Mouse (Mus musculus): ENCODE data around the gene Gpc6.

Gpc6 gene

GRCm38 (mm10) chr14:117498785-117499184 lies 573.7 kb downstream of the Gpc6 start:
- DNase-seq = no peak

- DNase-seq = no peak
Measured at GRCm38 (mm10) chr14:117499354-117499753, 574.2 kb downstream of the Gpc6 start.

- no peak for DNase-seq
Measured at GRCm38 (mm10) chr14:117514829-117515228, 589.7 kb downstream of the Gpc6 start.

DNA sequence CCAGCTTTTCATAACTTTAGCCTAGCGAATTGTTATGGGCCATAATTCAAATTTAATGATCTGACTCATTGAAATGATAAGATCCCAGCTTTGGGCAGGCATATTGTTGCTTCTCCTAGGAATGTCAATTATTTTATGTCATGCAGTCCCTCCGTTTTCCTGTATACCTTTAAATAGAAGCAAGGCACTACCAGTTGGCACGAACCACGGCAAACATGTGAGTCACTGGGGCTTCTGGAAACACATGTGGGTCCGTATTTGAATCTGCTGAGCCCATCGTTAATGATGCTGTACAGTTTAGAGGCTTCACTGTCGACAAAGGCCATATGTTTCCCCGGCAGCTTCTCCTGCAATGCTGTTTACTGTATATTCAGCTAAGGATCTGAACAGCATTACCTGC lies 594.5 kb downstream of the Gpc6 start:
- no peak for DNase-seq

DNA sequence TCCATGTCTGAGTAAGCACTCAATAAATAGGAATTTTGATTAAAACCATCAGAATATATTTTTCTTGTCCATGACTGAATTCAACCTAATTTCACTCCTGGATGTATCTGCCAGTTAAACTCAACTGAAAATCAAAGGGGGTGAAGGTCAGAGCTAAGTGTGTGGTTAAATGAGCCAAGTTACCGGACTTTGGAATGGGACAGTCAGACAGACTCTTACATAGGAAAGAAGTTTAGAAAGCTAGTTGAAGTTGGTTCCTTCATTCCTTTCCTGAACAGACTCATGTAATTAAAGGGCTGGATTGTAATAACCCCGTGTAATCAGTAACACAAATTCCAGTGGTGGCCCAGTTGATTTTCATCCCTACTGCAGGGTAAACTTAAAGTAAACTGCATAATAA lies 595.6 kb downstream of the Gpc6 start:
- DNase-seq = no peak

- DNase-seq = no peak
Measured at GRCm38 (mm10) chr14:117525133-117525532, 600.0 kb downstream of the Gpc6 start.

DNA sequence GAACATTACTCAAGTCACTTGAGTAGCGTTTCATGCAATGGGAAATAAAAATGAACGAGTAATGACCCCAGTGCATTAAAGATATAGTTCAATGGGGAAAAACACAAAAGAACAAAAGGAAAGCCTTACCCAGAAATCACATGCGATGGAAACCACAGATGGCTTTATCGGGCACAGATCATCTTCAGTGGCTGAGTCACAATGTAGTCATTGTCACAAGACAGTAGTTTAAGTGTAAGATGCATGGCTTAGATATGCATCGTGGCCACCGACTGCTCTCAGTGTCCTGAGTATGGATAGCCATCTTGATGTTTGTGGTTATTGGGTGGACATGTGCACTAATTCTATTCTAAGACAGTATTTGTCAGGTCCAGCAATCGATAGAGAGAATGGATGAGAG lies 601.9 kb downstream of the Gpc6 start:
- DNase-seq = no peak

DNA sequence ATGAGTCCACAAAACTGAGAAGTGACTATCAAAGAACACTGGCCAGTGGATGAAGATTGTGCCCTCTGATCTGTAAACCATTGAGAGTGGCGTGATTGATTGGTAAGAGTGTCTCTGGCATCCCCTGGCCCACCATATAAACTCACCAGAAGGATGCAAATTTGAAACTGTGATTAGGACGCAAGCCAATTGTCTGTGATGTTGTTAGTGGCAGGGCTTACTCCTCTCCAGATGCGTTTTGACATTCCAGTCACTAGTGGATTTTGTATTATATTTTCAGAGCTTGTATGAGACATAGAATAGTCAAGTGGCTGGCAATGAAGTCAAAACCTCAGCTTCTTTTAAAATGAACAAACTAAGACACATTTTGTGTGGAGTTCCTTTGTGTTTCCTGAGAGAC lies 604.3 kb downstream of the Gpc6 start:
- DNase-seq = no peak

DNA sequence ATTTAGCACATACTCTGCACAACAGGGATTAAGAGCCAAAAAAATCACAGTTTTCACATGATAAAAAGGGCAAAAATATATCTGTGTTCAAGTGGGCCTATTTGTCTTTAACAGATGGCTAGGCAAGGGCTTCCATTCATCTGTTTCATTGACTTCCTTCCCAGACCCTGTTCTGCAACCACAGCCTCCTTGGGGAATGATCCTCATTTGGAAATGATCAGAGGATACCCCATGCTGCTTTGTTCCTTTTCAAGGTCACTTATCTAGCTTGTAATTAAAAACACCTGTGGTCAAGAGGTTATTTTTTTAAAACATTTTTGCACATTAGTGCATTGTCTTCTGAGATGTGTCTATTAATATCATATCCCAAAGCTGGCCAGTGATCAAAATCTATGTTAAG lies 627.7 kb downstream of the Gpc6 start:
- DNase-seq = no peak

GRCm38 (mm10) chr14:117556715-117557320 lies 631.7 kb downstream of the Gpc6 start:
- DNase-seq = no peak

- DNase-seq = no peak
Measured at GRCm38 (mm10) chr14:117562146-117562545, 637.0 kb downstream of the Gpc6 start.

DNA sequence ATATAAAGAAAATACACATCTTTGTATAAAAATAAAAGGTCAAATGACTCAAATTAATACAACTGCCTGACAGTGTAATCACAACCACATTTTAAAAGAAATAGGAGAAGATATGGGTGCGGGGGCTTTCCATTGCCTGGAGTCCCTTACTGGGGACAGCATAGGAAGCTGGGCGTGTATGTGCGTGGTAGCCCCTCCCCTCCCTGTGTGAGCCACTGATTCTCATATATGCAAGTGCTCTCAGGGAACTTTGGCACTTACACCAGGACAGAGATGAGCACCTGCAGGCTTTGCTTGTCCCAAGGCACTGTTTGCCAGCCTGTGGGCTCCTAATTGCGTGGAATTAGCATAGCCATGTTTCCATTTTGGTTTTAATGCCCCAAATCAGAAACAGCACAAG lies 644.2 kb downstream of the Gpc6 start:
- no peak for DNase-seq

DNA sequence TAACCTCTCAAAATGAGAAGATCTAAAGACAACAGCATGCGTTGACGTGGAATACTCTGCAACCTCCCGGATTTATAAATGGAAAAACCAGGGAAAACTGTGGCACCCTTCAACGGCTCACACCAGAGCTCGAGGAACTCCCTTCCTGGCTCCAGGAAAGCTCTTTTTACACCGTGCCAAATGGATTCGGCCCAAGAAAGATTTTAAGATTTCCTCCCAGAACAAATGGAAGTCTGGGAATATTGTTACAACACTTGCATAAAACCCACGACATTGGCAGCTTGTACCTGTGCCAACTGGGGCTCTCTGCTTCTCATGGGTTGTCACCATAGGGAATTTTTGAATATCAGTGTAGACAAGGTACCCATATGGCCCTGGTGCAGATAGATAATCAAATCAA lies 647.1 kb downstream of the Gpc6 start:
- DNase-seq = peak; percentile 7

- no peak for DNase-seq
Measured at GRCm38 (mm10) chr14:117574216-117574615, 649.1 kb downstream of the Gpc6 start.

DNA sequence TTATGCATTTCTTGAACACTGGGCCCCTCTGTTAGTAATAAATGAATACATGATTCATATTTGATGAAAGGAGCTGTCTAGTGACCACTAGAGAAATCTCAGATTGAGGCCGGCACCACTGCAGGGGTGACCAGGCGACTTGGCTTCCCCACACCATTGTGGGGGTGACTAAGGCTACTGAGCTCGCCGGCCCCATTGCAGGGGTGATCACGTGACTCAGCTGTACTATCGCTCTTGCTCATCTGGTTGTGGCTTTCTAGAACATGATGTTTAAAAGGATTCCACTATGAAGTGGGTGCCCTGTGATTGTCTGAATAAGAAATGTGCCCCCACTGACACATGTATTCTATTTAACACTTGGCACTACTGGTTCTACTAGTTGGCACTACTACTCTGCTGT lies 656.6 kb downstream of the Gpc6 start:
- no peak for DNase-seq

DNA sequence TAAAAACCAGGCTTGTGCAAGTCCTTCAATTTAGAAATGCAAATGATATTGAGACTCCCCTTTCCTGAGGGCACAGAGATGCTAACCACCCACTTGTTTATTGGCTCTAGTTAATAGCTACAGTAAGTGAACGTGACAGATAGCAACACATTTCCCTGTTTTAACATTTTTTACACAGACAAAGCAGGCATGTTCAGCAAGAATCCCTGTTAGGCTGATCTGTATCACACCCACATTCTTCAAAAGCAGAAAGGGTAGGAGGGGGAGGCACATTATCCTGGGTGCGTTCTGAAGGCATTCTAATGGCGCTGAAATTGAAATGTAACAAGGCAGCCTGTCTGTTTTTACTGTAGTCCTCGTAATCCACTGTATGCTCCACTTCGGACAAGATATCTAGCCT lies 674.6 kb downstream of the Gpc6 start:
- no peak for DNase-seq

GRCm38 (mm10) chr14:117603837-117604236 lies 678.7 kb downstream of the Gpc6 start:
- no peak for DNase-seq

- no peak for DNase-seq
Measured at GRCm38 (mm10) chr14:117605750-117606149, 680.6 kb downstream of the Gpc6 start.

DNA sequence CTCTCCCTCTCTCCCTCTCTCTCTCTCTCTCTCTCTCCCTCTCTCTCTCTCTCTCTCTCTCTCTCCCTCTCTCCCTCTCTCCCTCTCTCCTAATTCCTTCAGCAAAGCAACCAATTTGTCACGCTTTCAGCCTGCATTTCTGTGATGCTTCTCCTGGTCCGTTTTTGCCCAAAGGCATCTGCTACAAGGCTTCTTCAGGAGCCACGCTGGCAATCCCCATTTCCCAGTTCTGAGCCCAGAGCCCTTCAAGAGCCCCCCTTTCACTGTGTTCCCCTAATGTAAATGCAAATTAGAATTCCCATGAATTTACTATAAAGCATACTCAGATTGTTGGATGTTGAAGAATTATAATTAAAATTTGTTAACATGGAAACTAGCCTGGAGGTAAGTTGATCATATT lies 686.0 kb downstream of the Gpc6 start:
- no peak for DNase-seq

DNA sequence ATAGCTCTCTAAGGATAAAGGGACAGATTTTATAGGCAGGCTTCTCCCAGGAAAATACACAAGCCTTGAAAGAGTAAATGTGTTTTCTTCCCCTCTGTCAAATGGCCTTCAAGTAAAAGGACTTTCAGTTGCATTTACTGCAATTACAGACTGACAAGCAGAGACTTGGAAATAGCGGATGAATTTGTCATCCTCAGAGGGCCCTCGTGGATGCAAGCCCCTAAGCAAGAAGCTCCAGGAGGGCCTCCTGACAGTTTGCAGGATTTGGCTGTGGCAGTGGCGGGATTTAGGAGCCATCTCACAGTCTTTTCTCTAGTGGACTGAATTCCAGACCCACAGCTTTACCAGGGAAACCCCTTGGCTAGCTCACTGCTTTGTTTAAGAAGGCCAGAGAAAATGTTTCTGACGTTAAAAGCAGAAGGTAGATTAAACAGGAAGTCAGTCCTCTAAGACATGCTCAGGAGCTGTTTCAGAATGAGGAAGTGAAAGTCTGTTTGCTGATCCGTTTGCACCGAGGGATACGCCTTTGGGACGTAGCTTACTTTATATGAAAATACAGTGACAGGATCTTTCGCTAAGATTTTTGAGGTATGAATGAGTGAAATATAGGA lies 700.1 kb downstream of the Gpc6 start:
- DNase-seq = peak; percentile 30

- no peak for DNase-seq
Measured at GRCm38 (mm10) chr14:117634238-117634940, 709.3 kb downstream of the Gpc6 start.

GRCm38 (mm10) chr14:117641853-117642252 lies 716.7 kb downstream of the Gpc6 start:
- no peak for DNase-seq

GRCm38 (mm10) chr14:117643069-117643468 lies 718.0 kb downstream of the Gpc6 start:
- no peak for DNase-seq

DNA sequence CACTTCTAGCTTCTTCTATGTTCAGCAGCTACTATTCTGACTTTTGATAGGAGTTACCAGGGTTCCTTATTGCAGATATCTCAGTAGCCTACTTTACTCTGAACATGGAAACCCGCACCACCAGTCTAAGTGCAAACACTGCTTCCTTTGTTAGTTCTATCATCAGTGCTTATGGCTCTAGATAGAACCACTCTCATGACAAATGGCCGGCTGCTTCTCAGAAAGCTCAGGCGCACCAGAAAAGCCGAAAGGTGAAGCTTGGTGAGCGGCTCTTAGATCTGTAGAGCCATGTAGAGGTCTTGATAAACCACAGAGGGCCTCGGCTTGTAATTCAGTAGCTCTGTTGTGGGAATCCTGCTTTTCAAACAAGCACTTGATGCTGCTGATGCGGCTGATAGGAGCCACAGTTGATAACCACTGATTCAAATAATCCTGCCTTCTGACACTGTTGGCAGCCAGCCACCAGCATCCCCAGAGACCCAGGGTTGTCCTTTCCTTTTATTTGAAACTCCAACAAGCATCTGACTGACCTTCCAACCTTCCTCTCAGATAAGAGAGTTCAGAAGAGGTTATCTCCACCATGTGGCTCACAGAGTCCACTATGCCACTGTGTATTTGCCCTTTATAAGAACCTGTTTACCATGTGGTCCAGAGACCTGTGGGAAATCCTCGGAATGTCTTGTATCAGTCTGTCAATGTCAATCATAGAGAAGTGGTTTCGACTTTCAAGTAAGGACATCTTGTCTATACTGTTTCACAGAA lies 723.3 kb downstream of the Gpc6 start:
- DNase-seq = no peak

Data from lung, postnatal 36 days (tissue).